Mouse (Mus musculus): ENCODE data around the gene Fam19a4. TPM values are rescaled to one million over a fixed set of nuclear protein-coding genes. Genes with fewer than 3 reads are reported as not detected.
A peak's percentile ranks its signal among the peaks of the same experiment; 100 is the strongest.

Fam19a4 gene
- 0.08 TPM in 1 of 2 replicates, not detected in the other for polyA plus RNA-seq (2016; fragmentation: Nextera tagmentation; extraction: Ambion mirVana)

DNA sequence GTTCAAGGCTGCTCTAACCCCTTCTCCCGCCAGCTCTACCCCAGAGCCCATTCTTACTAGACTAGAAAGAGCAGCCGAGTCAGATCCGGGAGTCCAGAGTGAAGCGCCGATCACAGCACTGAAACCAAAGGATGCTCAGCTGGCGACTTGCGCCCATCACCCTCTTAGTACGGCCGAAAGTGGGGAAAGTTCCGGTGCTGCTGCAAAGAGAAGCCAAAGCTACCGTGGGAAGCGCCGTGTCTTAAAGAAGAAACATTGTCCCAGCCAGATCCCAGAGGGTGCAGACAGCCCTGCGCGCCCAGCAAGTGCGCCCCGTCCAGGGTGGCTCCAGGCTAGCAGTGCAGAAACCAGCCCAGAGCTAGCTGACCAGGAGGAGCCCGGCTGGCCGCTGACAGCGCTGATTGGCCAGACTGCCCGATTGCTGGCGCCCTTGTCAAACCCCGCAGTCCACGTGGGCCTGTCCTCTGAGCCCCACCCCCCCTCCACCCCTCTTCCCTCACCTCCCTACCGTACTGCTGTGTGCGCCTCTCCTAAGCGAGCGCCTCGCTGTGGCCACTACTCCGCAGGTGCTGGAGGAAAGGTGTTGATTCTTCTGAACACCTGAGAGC, at the start of gene Fam19a4:
Gene Fam19a4, minus strand, starts transcription at position 340 of the 608 bp plus-strand sequence.
- Histone ChIP-seq H3K9me3 (replicated peaks) (no peaks in the 10 kb centered on the region), H3K4me3 (peak within 1 kb of the TSS; percentile 49), H3K27ac (ENCODE audit: poor library complexity, severe bottlenecking) (no peak within 1 kb of the TSS), H3K9ac (peak within 1 kb of the TSS; percentile 61), H3K4me1 (replicated peaks) (peaks cover 19% of the 10 kb centered on the region), H3K4me2 (peak within 1 kb of the TSS; percentile 81), H3K36me3 (no peaks in the 10 kb centered on the region), H3K27me3 (replicated peaks) (peaks cover 46% of the 10 kb centered on the region)
- WGBS: under 1% methylated on average over 30 of the region's 30 CpGs
- peak; percentile 85 for ATAC-seq (ENCODE audit: insufficient number of reproducible peaks, low FRiP score)

DNA sequence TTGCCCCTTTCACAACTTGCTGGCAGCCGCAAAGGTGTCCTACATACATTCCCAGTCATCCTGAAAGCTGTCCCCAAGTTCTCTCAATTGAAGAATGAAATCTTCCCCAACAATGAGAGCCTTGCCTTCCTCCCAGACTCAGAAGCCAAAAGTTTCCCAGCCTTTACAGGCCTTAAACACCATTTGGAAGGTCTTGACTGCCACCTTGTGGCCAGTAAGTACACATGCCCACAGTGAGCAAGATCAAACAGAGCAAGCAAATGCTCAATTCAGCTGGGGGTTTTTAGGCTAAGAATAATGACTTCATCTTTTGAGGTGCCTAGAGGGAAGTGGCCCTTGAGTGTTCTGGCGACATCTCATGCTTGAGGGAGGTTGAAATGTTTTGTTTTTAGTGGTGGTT, 46.6 kb upstream of the Fam19a4 start:
- no peak overlapping the region for H3K4me3 ChIP-seq
- WGBS: 21% methylated on average over 2 of the region's 2 CpGs

DNA sequence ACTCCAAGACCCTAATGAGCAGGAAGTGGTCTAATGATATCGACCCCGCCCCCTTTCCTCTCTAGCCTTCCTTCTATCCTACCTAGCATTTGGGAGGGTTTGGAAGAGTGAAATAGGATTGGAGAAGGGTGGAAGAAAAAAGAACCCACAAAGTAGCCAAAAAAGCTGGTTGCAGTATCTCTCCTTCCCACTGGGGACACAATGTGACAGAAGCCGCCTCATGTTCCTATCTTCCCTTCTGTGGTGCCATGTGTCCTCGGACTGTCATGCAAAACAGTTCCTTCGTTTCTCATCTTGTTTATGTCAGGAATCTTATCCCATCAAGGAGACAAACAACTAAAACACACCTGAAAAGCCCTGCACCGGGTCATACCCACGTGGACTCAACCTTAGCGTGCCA, 45.9 kb upstream of the Fam19a4 start:
- H3K4me3 ChIP-seq: no peak overlapping the region
- 69% methylated on average over 8 of the region's 8 CpGs for WGBS
- no peak overlapping the region for H3K27ac ChIP-seq (ENCODE audit: poor library complexity, severe bottlenecking)
- no peaks in the 10 kb centered on the region for H3K9me3 ChIP-seq (replicated peaks)
- H3K36me3 ChIP-seq: peaks cover 6% of the 10 kb centered on the region; the same call in 1 of the 2 replicates
- no peak for ATAC-seq (ENCODE audit: insufficient number of reproducible peaks, low FRiP score)
- H3K4me1 ChIP-seq (replicated peaks): peaks cover 2% of the 10 kb centered on the region; the same call in 1 of the 2 replicates
- H3K4me2 ChIP-seq: no peak overlapping the region
- peaks cover 15% of the 10 kb centered on the region for H3K27me3 ChIP-seq (replicated peaks)
- H3K9ac ChIP-seq: no peak overlapping the region

More for the DNA sequence above, 46.6 kb upstream of the Fam19a4 start:
- no peaks in the 10 kb centered on the region for H3K9me3 ChIP-seq (replicated peaks)
- H3K4me2 ChIP-seq: no peak overlapping the region
- H3K9ac ChIP-seq: no peak overlapping the region
- no peak for ATAC-seq (ENCODE audit: insufficient number of reproducible peaks, low FRiP score)
- H3K36me3 ChIP-seq: peaks cover 12% of the 10 kb centered on the region; the same call in 1 of the 2 replicates
- peaks cover 10% of the 10 kb centered on the region for H3K27me3 ChIP-seq (replicated peaks)
- H3K4me1 ChIP-seq (replicated peaks): 0 out of 2 replicates have a peak, but pooled peaks cover 2% of the 10 kb centered on the region
- no peak overlapping the region for H3K27ac ChIP-seq (ENCODE audit: poor library complexity, severe bottlenecking)

DNA sequence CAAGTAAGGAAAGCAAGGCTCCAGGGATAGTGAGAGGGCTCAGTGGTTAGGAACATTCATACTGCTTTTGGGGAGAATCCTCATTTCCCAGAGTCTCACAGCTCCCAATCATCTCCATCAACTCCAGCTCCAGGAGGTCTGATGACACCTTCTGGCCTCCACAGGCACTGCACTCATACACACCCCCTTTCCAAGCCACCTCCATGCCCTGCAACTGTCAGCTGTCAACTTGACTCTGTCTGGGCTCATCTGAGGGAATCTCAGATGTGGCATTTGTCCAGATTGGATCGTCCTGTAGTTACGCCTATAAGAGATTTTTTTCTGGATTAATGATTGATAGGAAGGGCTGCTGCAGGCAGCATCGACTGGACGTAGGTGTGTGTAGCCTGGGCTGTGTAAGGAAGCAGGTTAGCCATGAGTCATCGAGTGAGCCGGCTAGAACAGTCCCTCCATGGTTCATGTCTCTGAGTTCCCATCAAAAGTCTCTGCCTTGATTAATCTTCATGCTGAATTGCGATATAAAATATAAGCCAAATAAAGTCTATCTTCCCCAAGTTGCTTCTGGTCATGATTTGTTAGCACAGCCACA, 44.1 kb upstream of the Fam19a4 start:
- WGBS: 73% methylated on average over 7 of the region's 7 CpGs
- ATAC-seq (ENCODE audit: insufficient number of reproducible peaks, low FRiP score): no peak

DNA sequence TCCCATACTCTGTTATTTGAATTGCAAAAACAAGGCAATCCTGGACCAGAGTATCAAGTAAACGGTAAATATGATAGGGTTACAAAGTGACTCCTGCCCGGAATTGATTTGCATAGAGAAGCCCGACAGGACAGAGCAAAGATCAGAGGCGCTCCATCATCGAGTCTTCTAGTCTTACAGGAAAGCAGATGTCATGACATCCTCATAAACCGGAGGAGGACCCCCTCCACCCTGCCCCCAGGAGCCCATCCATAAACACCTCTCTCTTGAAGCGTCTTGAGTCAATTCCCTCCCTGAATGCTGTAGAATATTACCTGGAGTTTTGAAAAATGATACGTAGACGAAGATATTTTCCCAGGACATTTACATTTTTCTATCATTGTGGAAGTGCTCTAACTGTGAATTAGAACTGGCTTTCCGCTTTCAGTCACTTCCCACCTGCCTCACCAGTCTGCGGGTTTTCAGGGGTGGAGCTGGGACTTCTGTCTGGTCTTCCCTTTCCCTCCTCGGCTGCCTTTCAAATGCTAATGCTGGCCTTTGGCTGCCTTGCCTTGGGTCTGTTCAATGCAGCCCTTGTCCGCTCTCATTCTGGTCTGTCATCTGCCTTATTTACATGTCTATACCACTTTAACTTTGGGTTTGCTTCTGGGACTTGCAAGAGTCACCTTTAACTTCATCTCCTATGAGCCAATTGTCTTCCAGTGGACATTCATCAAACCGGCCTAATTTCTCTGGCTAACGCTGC, 41.9 kb upstream of the Fam19a4 start:
- no peak overlapping the region; the same call in 1 of the 2 replicates for H3K4me3 ChIP-seq
- no peaks in the 10 kb centered on the region for H3K9me3 ChIP-seq (replicated peaks)
- H3K9ac ChIP-seq: no peak overlapping the region

More for the DNA sequence above, 44.1 kb upstream of the Fam19a4 start:
- Histone ChIP-seq H3K4me2 (no peak overlapping the region), H3K9me3 (replicated peaks) (no peaks in the 10 kb centered on the region), H3K4me3 (no peak overlapping the region), H3K36me3 (peaks cover 3% of the 10 kb centered on the region; the same call in 1 of the 2 replicates), H3K9ac (no peak overlapping the region), H3K4me1 (replicated peaks) (peaks cover 2% of the 10 kb centered on the region; the same call in 1 of the 2 replicates), H3K27ac (ENCODE audit: poor library complexity, severe bottlenecking) (no peak overlapping the region), H3K27me3 (replicated peaks) (peaks cover 18% of the 10 kb centered on the region)

DNA sequence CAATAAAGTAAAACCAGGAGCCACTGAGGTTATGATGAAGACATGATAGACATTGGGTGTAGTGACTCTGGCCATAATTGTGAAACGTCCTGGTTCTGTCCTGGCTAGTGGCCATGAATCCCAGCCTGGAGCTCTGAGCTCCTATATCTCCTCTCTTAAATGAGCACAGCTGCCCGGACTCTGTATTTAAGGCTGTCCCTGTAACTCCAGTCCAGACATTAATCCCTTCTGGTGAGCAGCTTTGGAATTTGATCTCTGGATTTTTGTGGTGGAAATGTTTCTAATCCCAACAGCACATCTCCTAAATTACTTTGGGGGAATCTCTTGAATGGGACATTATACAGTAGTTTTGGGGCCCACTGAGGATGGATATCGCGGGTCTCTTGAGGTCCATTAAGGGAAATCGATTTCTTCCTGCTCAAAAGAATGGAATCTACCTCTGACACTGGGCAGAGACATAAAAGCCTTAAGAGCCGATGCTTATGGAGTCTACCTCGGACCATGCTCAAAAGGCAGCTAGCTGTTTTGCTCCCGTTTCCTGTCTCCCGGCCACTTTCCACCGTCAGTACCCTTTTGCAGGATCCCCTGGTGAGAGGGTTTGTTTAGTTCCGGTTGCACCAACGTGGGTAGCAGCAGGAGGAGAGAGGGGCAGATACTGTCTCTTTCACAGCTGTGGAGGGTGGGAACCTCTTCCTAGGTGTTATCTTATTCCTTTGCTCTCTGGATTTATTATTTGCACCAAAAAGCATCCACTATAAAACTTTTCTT, 41.2 kb upstream of the Fam19a4 start:
- Histone ChIP-seq H3K4me1 (replicated peaks) (peaks cover 2% of the 10 kb centered on the region; the same call in 1 of the 2 replicates), H3K9me3 (replicated peaks) (no peaks in the 10 kb centered on the region), H3K9ac (no peak overlapping the region), H3K36me3 (no peaks in the 10 kb centered on the region), H3K27me3 (replicated peaks) (peaks cover 18% of the 10 kb centered on the region), H3K27ac (ENCODE audit: poor library complexity, severe bottlenecking) (no peak overlapping the region), H3K4me2 (peak overlapping the region; percentile 55), H3K4me3 (no peak overlapping the region)
- no peak for ATAC-seq (ENCODE audit: insufficient number of reproducible peaks, low FRiP score)
- WGBS: 18% methylated on average over 12 of the region's 12 CpGs

More for the DNA sequence above, 41.9 kb upstream of the Fam19a4 start:
- ATAC-seq (ENCODE audit: insufficient number of reproducible peaks, low FRiP score): no peak
- H3K4me1 ChIP-seq (replicated peaks): peaks cover 2% of the 10 kb centered on the region; the same call in 1 of the 2 replicates
- H3K36me3 ChIP-seq: no peaks in the 10 kb centered on the region
- H3K27me3 ChIP-seq (replicated peaks): peaks cover 18% of the 10 kb centered on the region
- WGBS: 6% methylated on average over 15 of the region's 15 CpGs
- H3K27ac ChIP-seq (ENCODE audit: poor library complexity, severe bottlenecking): no peak overlapping the region
- H3K4me2 ChIP-seq: peak overlapping the region; percentile 55

DNA sequence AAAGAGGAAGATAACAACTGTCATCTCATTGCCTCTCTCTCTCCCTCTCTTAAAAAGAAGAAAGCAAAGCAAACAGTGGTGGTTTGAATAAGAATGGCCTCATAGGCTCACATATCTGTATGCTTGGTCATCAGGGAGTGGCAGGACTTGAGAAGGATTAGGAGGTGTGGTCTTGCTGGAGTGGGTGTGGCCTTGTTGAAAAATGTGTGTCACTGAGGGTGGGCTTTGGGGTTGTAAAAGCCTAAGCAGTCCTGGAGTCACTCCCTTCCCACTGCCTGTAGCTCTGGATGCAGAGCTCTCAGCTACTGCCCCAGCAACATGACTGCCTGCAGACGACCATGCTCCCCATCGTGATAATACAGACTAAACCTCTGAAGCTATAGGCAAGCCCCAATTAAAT, 22.1 kb upstream of the Fam19a4 start:
- ATAC-seq (ENCODE audit: insufficient number of reproducible peaks, low FRiP score): no peak
- H3K4me1 ChIP-seq (replicated peaks): no peaks in the 10 kb centered on the region
- WGBS: 91% methylated on average over 2 of the region's 2 CpGs
- H3K27me3 ChIP-seq (replicated peaks): no peaks in the 10 kb centered on the region
- H3K4me3 ChIP-seq: no peak overlapping the region
- H3K9ac ChIP-seq: no peak overlapping the region
- no peaks in the 10 kb centered on the region for H3K36me3 ChIP-seq
- no peaks in the 10 kb centered on the region for H3K9me3 ChIP-seq (replicated peaks)
- no peak overlapping the region for H3K4me2 ChIP-seq
- no peak overlapping the region for H3K27ac ChIP-seq (ENCODE audit: poor library complexity, severe bottlenecking)

DNA sequence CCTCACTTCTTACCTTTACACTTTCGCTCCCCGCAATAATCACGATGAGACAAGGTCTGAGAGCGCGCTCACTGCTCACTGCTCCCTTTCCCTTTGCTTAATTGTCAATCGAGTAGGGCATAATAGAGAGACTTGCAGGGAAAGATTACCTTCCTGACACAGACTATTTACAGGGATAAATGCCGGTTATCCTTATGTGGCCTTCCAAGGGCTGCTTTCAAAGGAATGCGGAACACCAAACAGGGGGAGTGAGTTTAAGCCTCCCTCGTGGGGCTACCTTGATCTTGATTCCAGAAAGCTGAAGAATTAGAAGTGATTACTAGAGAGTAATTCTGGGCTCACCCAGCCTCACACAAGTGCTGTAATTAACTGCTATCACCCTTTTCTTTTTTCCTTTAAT, 19.8 kb upstream of the Fam19a4 start:
- H3K27me3 ChIP-seq (replicated peaks): no peaks in the 10 kb centered on the region
- no peaks in the 10 kb centered on the region for H3K4me1 ChIP-seq (replicated peaks)
- no peak overlapping the region for H3K4me2 ChIP-seq
- no peak overlapping the region for H3K4me3 ChIP-seq
- no peaks in the 10 kb centered on the region for H3K9me3 ChIP-seq (replicated peaks)
- H3K36me3 ChIP-seq: no peaks in the 10 kb centered on the region
- WGBS: 45% methylated on average over 9 of the region's 9 CpGs
- H3K27ac ChIP-seq (ENCODE audit: poor library complexity, severe bottlenecking): no peak overlapping the region
- H3K9ac ChIP-seq: no peak overlapping the region
- no peak for ATAC-seq (ENCODE audit: insufficient number of reproducible peaks, low FRiP score)

DNA sequence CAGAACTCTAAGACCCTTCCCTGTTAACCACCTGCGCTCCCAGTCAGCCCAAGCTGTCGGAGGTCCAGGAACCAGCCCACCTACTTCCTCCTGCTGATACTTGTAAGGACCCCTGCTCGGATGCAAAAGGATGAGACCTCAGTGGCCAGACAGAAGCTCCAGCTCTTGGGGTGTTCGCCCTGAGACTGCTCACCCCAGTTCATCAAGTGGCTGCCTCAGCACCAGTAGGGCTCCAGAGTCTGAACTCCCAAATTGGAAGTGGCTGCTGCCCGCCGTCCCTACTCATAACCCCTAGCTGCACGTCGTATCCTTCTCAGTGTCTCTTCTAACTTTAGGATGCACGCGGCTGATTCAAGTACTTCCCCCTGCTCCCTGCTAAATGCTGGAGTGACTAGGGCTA, 614 bp downstream of the Fam19a4 start:
- H3K27me3 ChIP-seq (replicated peaks): peaks cover 46% of the 10 kb centered on the region

DNA sequence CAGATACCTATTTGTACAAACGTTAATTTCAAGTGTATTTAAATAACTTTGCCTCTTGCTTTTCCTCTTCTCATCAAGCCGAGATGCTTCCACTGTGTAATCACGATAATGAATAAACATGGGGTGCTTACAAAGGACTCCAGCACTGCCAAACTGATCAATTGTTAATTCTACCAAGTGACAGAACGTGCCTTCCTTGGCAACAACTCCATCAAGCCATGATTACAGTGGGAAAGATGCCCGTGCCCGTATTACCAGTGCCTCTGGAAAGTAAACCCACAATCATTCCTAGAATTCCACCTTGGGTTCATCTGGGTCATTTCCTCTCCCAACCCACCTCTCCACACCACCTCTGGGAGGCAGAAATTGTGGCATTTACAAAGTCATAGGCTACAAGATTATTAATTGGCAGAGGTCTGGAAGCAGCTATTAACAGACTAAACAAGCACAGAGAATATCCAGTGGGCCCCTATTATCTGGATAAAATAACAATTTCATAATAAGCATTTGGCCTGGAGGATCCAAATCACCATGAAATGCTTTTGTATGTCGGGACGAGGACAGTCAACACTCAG, 7.9 kb downstream of the Fam19a4 start:
- H3K4me1 ChIP-seq (replicated peaks): no peaks in the 10 kb centered on the region
- no peak overlapping the region for H3K9ac ChIP-seq
- H3K27ac ChIP-seq (ENCODE audit: poor library complexity, severe bottlenecking): no peak overlapping the region
- no peak for ATAC-seq (ENCODE audit: insufficient number of reproducible peaks, low FRiP score)
- H3K4me3 ChIP-seq: no peak overlapping the region
- 74% methylated on average over 8 of the region's 8 CpGs for WGBS
- no peak overlapping the region for H3K4me2 ChIP-seq
- H3K27me3 ChIP-seq (replicated peaks): peaks cover 13% of the 10 kb centered on the region
- H3K9me3 ChIP-seq (replicated peaks): no peaks in the 10 kb centered on the region
- no peaks in the 10 kb centered on the region for H3K36me3 ChIP-seq

More for the DNA sequence above, 614 bp downstream of the Fam19a4 start:
- no peak overlapping the region for H3K27ac ChIP-seq (ENCODE audit: poor library complexity, severe bottlenecking)
- peak overlapping the region; percentile 49 for H3K4me3 ChIP-seq
- H3K4me1 ChIP-seq (replicated peaks): peaks cover 19% of the 10 kb centered on the region
- peak overlapping the region; percentile 81 for H3K4me2 ChIP-seq
- 6% methylated on average over 10 of the region's 10 CpGs for WGBS
- H3K9ac ChIP-seq: peak overlapping the region; percentile 61
- H3K36me3 ChIP-seq: no peaks in the 10 kb centered on the region
- H3K9me3 ChIP-seq (replicated peaks): no peaks in the 10 kb centered on the region
- no peak for ATAC-seq (ENCODE audit: insufficient number of reproducible peaks, low FRiP score)

Measured in heart, embryonic 12.5 days (tissue).